Mouse (Mus musculus) layer of hippocampus, adult 8-10 months (tissue): ENCODE data around the gene Stum. TPM values are rescaled to one million over a fixed set of nuclear protein-coding genes. Genes with fewer than 3 reads are reported as not detected.
A peak's percentile ranks its signal among the peaks of the same experiment; 100 is the strongest.

Experiments used
- DNase-seq, 2 experiments: peaks; one replicate each; pipeline ENCODE4 v3.0.0; 2022; ENCODE audit warnings: low spot score in 2 of 2
- total RNA-seq, 4 experiments: library from RNA; stranded (reverse); gene quantifications; 2 replicates each; pipeline ENCODE4 v1.2.4; 2022

Stum gene
- total RNA-seq, 4 experiments from 2014 or later: 255 to 302 (median 277) TPM

GRCm38 (mm10) chr1:180387750-180388480 is 95.4 kb downstream of the Stum start:
- no peak for DNase-seq

GRCm38 (mm10) chr1:180386951-180387749 is 96.2 kb downstream of the Stum start:
- DNase-seq: peak; percentile 98

- no peak for DNase-seq
Measured at GRCm38 (mm10) chr1:180385308-180385707, 98.0 kb downstream of the Stum start.

- peak; percentile 62 to 74 for DNase-seq
Measured at GRCm38 (mm10) chr1:180384486-180384885, 98.8 kb downstream of the Stum start.

- DNase-seq: no peak
Measured at GRCm38 (mm10) chr1:180383884-180384283, 99.4 kb downstream of the Stum start.

Other genes starting within 250 kb of the Stum start
- gene Psen2, start 220.1 kb downstream of the Stum start, total RNA-seq: 10 to 100 TPM; 21.5 to 25.9 (median 22.2) TPM
- 10 to 100 TPM; 26.6 to 39.1 (median 32.4) TPM for gene Itpkb, start 153.0 kb downstream of the Stum start, total RNA-seq
- gene Parp1, start 85.4 kb upstream of the Stum start, total RNA-seq: 100 to 1,000 TPM; 107 to 134 (median 123) TPM
- gene Lin9, start 157.6 kb upstream of the Stum start, total RNA-seq: 1 to 10 TPM; 2.7 to 4.6 (median 3.6) TPM
- gene Mixl1, start 213.5 kb upstream of the Stum start, total RNA-seq: not detected
- gene Acbd3, start 242.5 kb upstream of the Stum start, total RNA-seq: 10 to 100 TPM; 32.5 to 36.3 (median 34.8) TPM